Mouse (Mus musculus) erythroblast, embryonic 14.5 days (primary cell): ENCODE data around the gene Mrpl46. TPM values are rescaled to one million over a fixed set of nuclear protein-coding genes. Genes with fewer than 3 reads are reported as not detected.

Experiments used
- H3K27me3 ChIP-seq: 2 replicates; pipeline ENCODE4 v1.6.1; 2012; ENCODE audit warnings: inconsistent platforms; ENCODE audit not compliant: control insufficient read depth
- H3K36me3 ChIP-seq: 2 replicates; pipeline ENCODE4 v1.6.1; 2012; ENCODE audit warnings: mild to moderate bottlenecking, inconsistent platforms; ENCODE audit not compliant: control insufficient read depth
- H3K4me1 ChIP-seq: 2 replicates; pipeline ENCODE4 v1.6.1; 2012; ENCODE audit warnings: inconsistent platforms; ENCODE audit not compliant: control insufficient read depth
- H3K4me3 ChIP-seq: replicated peaks from 2 replicates; pipeline ENCODE3; 2012; ENCODE audit warnings: moderate library complexity, mild to moderate bottlenecking, inconsistent platforms
- H3K9me3 ChIP-seq: 2 replicates; pipeline ENCODE4 v1.6.1; 2012; ENCODE audit warnings: low read length, inconsistent platforms, mixed read lengths; ENCODE audit not compliant: control insufficient read depth
- GATA1 ChIP-seq: IDR thresholded peaks from 2 replicates; pipeline ENCODE4 v1.6.1; 2012; ENCODE audit warnings: low read length, inconsistent platforms, mixed read lengths
- TAL1 ChIP-seq: IDR thresholded peaks from 3 replicates; pipeline ENCODE4 v1.6.1; 2012; ENCODE audit warnings: low read length, inconsistent platforms, mixed read lengths
- polyA plus RNA-seq: library from polyadenylated mRNA; stranded (reverse); fragments of >175 nt; gene quantifications from 2 replicates; pipeline ENCODE4 v1.2.3, GENCODE M21; 2012

Gene Mrpl46
- polyA plus RNA-seq, 1 experiment = 1.5 TPM

DNA sequence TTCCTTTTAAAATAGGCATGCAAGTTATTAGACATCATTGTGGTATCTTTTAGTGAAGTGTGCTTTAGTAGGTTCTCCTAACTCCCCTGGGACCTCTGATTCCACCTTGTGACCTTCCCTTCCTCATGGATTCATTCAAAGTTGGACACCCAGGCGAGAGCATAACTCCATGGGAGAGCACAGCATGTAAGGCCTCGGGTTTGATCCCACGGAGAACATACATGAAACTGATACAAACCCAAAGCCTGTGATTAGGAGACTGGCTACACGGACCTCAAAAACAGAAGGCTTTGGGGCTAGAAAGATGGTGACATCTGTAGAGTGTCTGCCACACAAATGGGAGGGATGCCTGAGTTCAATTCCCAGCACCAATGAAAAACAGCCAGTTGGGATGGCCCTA, 30.4 kb downstream of the Mrpl46 start:
- no peak for TF ChIP-seq TAL1
- TF ChIP-seq GATA1 = no peak
- Histone ChIP-seq H3K4me1 (no peaks in the 10 kb centered on the region), H3K9me3 (no peaks in the 10 kb centered on the region), H3K27me3 (no peaks in the 10 kb centered on the region), H3K36me3 (no peaks in the 10 kb centered on the region), H3K4me3 (no peak overlapping the region)

DNA sequence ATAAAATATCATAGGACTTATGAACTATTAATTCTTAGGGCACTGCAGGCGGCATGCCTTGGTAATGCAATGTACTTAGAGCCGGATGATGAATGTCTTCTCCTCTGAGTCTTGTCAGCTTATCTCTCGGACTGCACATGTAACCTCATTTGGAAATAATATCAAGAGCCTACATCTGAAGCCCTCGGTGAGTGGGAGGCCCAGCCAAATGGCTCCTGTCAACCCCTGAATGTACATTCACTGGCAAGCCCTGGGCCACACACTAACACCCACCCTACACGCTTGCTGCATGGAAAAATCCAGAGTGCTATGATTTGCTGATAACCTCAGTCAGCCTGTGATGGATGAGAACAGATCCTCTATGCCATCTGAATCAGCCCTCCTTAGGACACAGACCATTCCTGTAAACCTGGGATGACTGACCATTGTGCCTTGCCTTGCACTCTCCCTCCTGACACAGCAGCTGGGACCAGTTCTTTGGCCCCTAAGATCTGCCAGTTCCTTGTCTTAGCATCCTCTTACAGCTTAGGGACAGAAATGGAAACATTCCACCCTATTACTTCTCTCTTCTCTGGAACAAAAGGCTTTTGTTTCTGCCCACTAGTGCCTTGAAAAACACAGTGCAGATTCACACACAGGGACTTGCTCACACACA, 39.5 kb downstream of the Mrpl46 start:
- Histone ChIP-seq H3K27me3 (no peaks in the 10 kb centered on the region), H3K4me1 (no peaks in the 10 kb centered on the region), H3K4me3 (no peak overlapping the region), H3K9me3 (no peaks in the 10 kb centered on the region), H3K36me3 (no peaks in the 10 kb centered on the region)
- TF ChIP-seq GATA1 = no peak

GRCm38 (mm10) chr7:78739351-78740000, 43.9 kb downstream of the Mrpl46 start:
- H3K4me3 ChIP-seq = no peak overlapping the region
- no peaks in the 10 kb centered on the region for H3K27me3 ChIP-seq
- no peaks in the 10 kb centered on the region for H3K36me3 ChIP-seq
- H3K9me3 ChIP-seq = no peaks in the 10 kb centered on the region
- H3K4me1 ChIP-seq = no peaks in the 10 kb centered on the region
- TF ChIP-seq TAL1 = no peak
- no peak for TF ChIP-seq GATA1

DNA sequence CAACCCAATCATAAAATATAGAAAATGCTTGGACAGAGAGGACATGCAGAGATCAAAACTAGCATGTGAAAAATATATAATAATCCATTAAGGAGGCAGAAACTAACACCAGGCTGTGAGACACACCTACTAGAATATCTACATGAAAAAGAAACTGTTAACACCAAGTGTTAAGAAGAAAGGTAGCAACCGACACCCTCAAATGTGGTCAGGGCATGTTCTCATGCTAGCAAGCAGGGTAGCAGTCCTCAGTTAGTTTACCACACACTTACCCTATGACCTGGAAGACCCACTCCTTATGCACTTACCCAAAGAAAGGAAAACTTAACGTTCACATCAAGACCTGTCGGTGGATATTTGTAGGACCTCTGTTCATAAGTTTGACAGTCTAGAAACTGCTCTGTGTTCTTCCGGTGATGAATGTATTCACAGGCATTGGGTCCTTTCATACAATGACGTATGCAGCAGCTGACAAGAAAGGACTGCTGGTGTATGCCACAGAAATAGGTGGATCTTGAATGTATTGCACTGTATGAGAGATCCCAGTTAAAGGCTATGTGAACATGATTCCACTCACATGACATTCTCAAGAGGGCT, 45.6 kb downstream of the Mrpl46 start, which contains the start of gene Ntrk3:
TSS of gene Ntrk3 (minus strand) at position 399 of the 597 bp plus-strand sequence.
- Histone ChIP-seq H3K4me1 (no peaks in the 10 kb centered on the region), H3K9me3 (no peaks in the 10 kb centered on the region), H3K27me3 (no peaks in the 10 kb centered on the region), H3K36me3 (no peaks in the 10 kb centered on the region), H3K4me3 (no peak within 1 kb of the TSS)
- TF ChIP-seq GATA1 (no peak), TAL1 (no peak)

- Histone ChIP-seq H3K4me1 (no peaks in the 10 kb centered on the region), H3K9me3 (no peaks in the 10 kb centered on the region), H3K4me3 (no peak overlapping the region), H3K27me3 (no peaks in the 10 kb centered on the region), H3K36me3 (no peaks in the 10 kb centered on the region)
- TF ChIP-seq TAL1 (no peak), GATA1 (no peak)
These were observed 46.1 kb downstream of the Mrpl46 start for GRCm38 (mm10) chr7:78737196-78737595.

DNA sequence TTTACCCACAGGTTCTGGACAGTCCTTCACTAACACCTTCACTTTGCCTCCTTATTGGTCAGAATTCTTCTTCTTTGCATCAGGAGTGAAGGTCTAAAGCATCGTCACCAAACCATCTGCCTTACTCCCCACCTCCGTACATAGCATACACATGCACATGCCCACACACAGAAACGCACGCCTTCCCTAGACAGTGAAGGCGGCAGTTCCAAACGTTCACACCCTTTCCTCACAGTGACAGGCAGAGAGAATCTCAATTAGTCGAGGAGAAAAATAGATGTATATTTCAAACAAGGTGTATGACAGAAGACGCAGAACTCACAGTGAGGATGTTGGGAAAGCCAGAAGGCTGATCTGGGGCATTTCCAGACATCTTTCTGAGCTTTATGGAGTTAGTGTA, 51.9 kb downstream of the Mrpl46 start:
- no peaks in the 10 kb centered on the region for H3K4me1 ChIP-seq
- H3K9me3 ChIP-seq = no peaks in the 10 kb centered on the region
- TF ChIP-seq TAL1 (no peak), GATA1 (no peak)
- H3K4me3 ChIP-seq = no peak overlapping the region
- no peaks in the 10 kb centered on the region for H3K36me3 ChIP-seq
- H3K27me3 ChIP-seq = no peaks in the 10 kb centered on the region

Other genes starting within 250 kb of the Mrpl46 start
- gene Ntrk3, start 45.5 kb downstream of the Mrpl46 start, polyA plus RNA-seq = 0.05 TPM in 1 of 2 replicates, not detected in the other
- gene Mrps11, start 412 bp downstream of the Mrpl46 start, polyA plus RNA-seq = 10.2 and 12.8 TPM in 2 replicates
- 0.20 and 0.47 TPM in 2 replicates for gene Det1, start 63.7 kb upstream of the Mrpl46 start, polyA plus RNA-seq
- gene Aen, start 112.3 kb upstream of the Mrpl46 start, polyA plus RNA-seq = 2.4 and 2.5 TPM in 2 replicates
- 26.9 and 29.5 TPM in 2 replicates for gene Isg20, start 129.9 kb upstream of the Mrpl46 start, polyA plus RNA-seq